Mouse (Mus musculus) limb, embryonic 13.5 days (tissue): Measurements from ENCODE around the gene Aldh1b1. TPM values are rescaled to one million over a fixed set of nuclear protein-coding genes. Genes with fewer than 3 reads are reported as not detected.
A peak's percentile ranks its signal among the peaks of the same experiment; 100 is the strongest.

Source experiments
- ATAC-seq: fragments of 200-750 bp; cut with Nextera tagmentation; 2 replicates; pipeline ENCODE4 v1.8.0; 2017; ENCODE audit warnings: low read depth, moderate number of reproducible peaks, moderate TSS enrichment; ENCODE audit not compliant: low FRiP score
- H3K27ac ChIP-seq: fragments of 300-500 bp; sonication (generic); 2 replicates; pipeline ENCODE4 v1.5.1; 2015; ENCODE audit warnings: inconsistent platforms, mild to moderate bottlenecking, moderate library complexity
- H3K27me3 ChIP-seq: fragments of 300-500 bp; sonication (generic); 2 replicates; pipeline ENCODE4 v1.6.1; 2015; ENCODE audit warnings: mild to moderate bottlenecking, inconsistent platforms
- H3K36me3 ChIP-seq: fragments of 300-500 bp; sonication (generic); 2 replicates; pipeline ENCODE4 v1.6.1; 2015; ENCODE audit warnings: inconsistent platforms, mild to moderate bottlenecking, moderate library complexity
- H3K4me1 ChIP-seq: fragments of 300-500 bp; sonication (generic); 2 replicates; pipeline ENCODE4 v1.6.1; 2015; ENCODE audit warnings: inconsistent platforms
- H3K4me2 ChIP-seq: fragments of 300-500 bp; sonication (generic); replicated peaks from 2 replicates; pipeline ENCODE4 v1.6.1; 2015; ENCODE audit warnings: inconsistent platforms, mild to moderate bottlenecking, moderate library complexity
- H3K4me3 ChIP-seq: fragments of 300-500 bp; sonication (generic); 2 replicates; pipeline ENCODE4 v1.5.1; 2015; ENCODE audit warnings: moderate library complexity, mild to moderate bottlenecking, inconsistent platforms
- H3K9ac ChIP-seq: fragments of 300-500 bp; sonication (generic); 2 replicates; pipeline ENCODE4 v1.6.1; 2015; ENCODE audit warnings: mild to moderate bottlenecking, inconsistent platforms
- H3K9me3 ChIP-seq: fragments of 300-500 bp; sonication (generic); 2 replicates; pipeline ENCODE4 v1.6.1; 2016; ENCODE audit warnings: inconsistent platforms
- WGBS: fragments of 180-500 bp; shearing (Covaris S2); methylation state at CpG from one replicate; pipeline ENCODE4 v1.1.7; 2015; 5-methylcytosine and 5-hydroxymethylcytosine counted together
- polyA plus RNA-seq: library from polyadenylated mRNA; unstranded; fragments of >200 nt; fragmentation: Nextera tagmentation; extraction: Ambion mirVana; gene quantifications from 2 replicates; pipeline ENCODE4 v1.2.1, GENCODE M21; 2015

Gene Aldh1b1
- polyA plus RNA-seq, 1 experiment from 2014 or later = 1.9 TPM

DNA sequence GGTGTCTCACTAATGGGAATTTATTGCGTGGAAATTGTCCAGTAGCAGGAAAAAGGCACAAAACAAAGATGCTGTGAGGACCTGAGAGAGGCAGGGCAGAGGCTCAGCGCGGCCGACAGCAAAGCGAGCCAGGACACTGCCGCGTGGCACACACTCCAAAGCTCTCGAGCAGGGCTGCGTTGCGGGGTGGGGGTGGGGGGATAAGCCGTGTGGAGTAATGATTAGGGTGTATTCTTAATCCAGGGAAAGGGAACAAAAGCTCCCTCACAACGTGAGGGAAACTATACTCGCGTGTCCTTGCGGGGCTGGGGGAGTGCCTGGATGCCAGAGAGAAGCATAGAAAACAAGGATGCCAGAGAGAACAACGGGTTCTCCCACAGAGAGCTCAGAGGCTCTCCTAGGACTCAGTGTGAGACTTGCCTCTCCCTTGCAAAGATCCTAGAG lies 33.7 kb upstream of the Aldh1b1 start:
- WGBS = 2% methylated on average over 16 of the region's 16 CpGs
- Histone ChIP-seq H3K27ac (no peak overlapping the region), H3K9ac (peak overlapping the region; percentile 19; the same call in 1 of the 2 replicates), H3K4me2 (peak overlapping the region; percentile 53), H3K36me3 (no peaks in the 10 kb centered on the region), H3K27me3 (peaks cover 76% of the 10 kb centered on the region), H3K4me3 (peak overlapping the region; percentile 20), H3K9me3 (no peaks in the 10 kb centered on the region), H3K4me1 (peaks cover 51% of the 10 kb centered on the region)
- ATAC-seq = no peak

- WGBS = 4% methylated on average over 14 of the region's 18 CpGs
- Histone ChIP-seq H3K9me3 (no peaks in the 10 kb centered on the region), H3K4me1 (peaks cover 56% of the 10 kb centered on the region), H3K36me3 (no peaks in the 10 kb centered on the region), H3K9ac (peak overlapping the region; percentile 19; the same call in 1 of the 2 replicates), H3K27me3 (peaks cover 80% of the 10 kb centered on the region), H3K4me2 (peak overlapping the region; percentile 53), H3K4me3 (peak overlapping the region; percentile 20), H3K27ac (no peak overlapping the region)
- ATAC-seq = no peak
Measured at GRCm38 (mm10) chr4:45765565-45766201, 33.1 kb upstream of the Aldh1b1 start.

DNA sequence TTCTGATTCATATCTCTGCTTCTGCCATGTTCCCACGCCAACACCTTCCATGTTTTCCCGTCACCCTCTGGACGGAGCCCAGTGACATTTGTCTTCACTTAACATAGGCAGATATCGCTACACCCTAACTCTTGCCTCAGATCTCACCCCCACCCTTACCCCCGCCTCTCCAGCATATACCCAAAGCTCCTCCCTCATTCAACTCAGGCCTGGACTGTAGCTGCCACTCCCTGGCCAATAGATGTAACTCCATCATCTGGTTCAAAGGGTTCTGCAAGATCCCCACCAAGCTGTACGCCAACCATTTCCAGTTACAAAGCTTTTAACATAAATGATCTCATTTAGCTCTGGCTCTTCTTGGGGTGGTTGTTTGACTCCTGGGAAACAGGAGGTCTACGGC lies 32.0 kb upstream of the Aldh1b1 start:
- H3K9me3 ChIP-seq = no peaks in the 10 kb centered on the region
- H3K4me3 ChIP-seq = no peak overlapping the region
- no peak for ATAC-seq
- H3K36me3 ChIP-seq = no peaks in the 10 kb centered on the region
- peaks cover 64% of the 10 kb centered on the region for H3K4me1 ChIP-seq
- no peak overlapping the region for H3K4me2 ChIP-seq
- H3K27ac ChIP-seq = no peak overlapping the region
- 77% methylated on average over 7 of the region's 7 CpGs for WGBS
- peaks cover 86% of the 10 kb centered on the region for H3K27me3 ChIP-seq
- no peak overlapping the region for H3K9ac ChIP-seq

DNA sequence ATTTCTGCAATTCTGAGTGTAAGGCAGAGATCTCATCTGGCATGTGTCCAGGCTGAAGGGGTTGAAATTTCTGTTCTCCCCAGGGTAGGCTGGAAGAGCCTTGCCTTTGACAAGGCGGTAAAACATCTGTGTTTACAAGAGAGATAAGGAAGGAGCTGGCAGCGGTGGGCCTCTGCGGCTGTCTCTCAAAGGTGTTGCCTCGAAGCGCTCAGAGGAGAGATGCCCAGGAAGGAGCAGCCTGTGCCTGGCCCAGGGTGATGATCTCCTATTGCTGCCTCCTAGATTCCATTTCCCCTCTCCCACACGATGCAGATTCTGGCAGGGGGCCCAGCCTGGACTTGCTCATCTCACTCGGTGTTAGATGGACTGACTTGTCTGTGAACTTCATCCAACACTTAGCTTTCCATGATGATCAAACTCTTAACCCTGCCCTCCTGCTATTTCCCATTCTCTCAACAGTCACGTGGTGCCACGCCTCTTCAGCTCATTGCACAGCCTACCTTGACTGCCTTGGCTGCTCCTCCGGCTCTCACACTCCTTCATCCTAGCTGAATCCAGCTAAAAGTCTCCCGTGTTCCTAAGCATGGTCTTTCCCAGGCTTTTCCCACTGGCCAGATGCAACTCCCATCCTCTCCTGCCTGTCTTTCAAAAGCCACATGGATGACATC lies 30.8 kb upstream of the Aldh1b1 start:
- Histone ChIP-seq H3K9me3 (no peaks in the 10 kb centered on the region), H3K4me2 (no peak overlapping the region), H3K27me3 (peaks cover 83% of the 10 kb centered on the region), H3K9ac (no peak overlapping the region), H3K4me3 (no peak overlapping the region), H3K27ac (no peak overlapping the region), H3K4me1 (peaks cover 64% of the 10 kb centered on the region), H3K36me3 (no peaks in the 10 kb centered on the region)
- 40% methylated on average over 11 of the region's 11 CpGs for WGBS
- no peak for ATAC-seq

GRCm38 (mm10) chr4:45769141-45769540 lies 29.7 kb upstream of the Aldh1b1 start:
- Histone ChIP-seq H3K4me1 (peaks cover 52% of the 10 kb centered on the region), H3K4me2 (no peak overlapping the region), H3K9ac (no peak overlapping the region), H3K4me3 (no peak overlapping the region), H3K27ac (no peak overlapping the region), H3K36me3 (no peaks in the 10 kb centered on the region), H3K9me3 (no peaks in the 10 kb centered on the region), H3K27me3 (peaks cover 75% of the 10 kb centered on the region)
- 46% methylated on average over 10 of the region's 10 CpGs for WGBS
- no peak for ATAC-seq

- H3K9ac ChIP-seq = no peak overlapping the region
- H3K27me3 ChIP-seq = peaks cover 66% of the 10 kb centered on the region
- H3K27ac ChIP-seq = no peak overlapping the region
- H3K36me3 ChIP-seq = no peaks in the 10 kb centered on the region
- H3K4me3 ChIP-seq = no peak overlapping the region
- no peaks in the 10 kb centered on the region for H3K9me3 ChIP-seq
- no peak for ATAC-seq
- WGBS = 23% methylated on average over 10 of the region's 10 CpGs
- H3K4me2 ChIP-seq = no peak overlapping the region
- peaks cover 44% of the 10 kb centered on the region for H3K4me1 ChIP-seq
Measured at GRCm38 (mm10) chr4:45769791-45770637, 28.8 kb upstream of the Aldh1b1 start.

- Histone ChIP-seq H3K4me3 (no peak overlapping the region), H3K9me3 (no peaks in the 10 kb centered on the region), H3K4me2 (no peak overlapping the region), H3K27me3 (peaks cover 60% of the 10 kb centered on the region), H3K4me1 (peaks cover 37% of the 10 kb centered on the region), H3K36me3 (no peaks in the 10 kb centered on the region), H3K27ac (no peak overlapping the region), H3K9ac (no peak overlapping the region)
- 25% methylated on average over 4 of the region's 4 CpGs for WGBS
- no peak for ATAC-seq
Measured at GRCm38 (mm10) chr4:45770638-45771033, 28.2 kb upstream of the Aldh1b1 start.

- no peaks in the 10 kb centered on the region for H3K9me3 ChIP-seq
- no peak overlapping the region for H3K27ac ChIP-seq
- no peak for ATAC-seq
- no peak overlapping the region for H3K4me2 ChIP-seq
- H3K4me1 ChIP-seq = peaks cover 32% of the 10 kb centered on the region
- peaks cover 54% of the 10 kb centered on the region for H3K27me3 ChIP-seq
- H3K9ac ChIP-seq = no peak overlapping the region
- H3K36me3 ChIP-seq = no peaks in the 10 kb centered on the region
- 27% methylated on average over 8 of the region's 8 CpGs for WGBS
- H3K4me3 ChIP-seq = no peak overlapping the region
Measured at GRCm38 (mm10) chr4:45771173-45771572, 27.6 kb upstream of the Aldh1b1 start.

DNA sequence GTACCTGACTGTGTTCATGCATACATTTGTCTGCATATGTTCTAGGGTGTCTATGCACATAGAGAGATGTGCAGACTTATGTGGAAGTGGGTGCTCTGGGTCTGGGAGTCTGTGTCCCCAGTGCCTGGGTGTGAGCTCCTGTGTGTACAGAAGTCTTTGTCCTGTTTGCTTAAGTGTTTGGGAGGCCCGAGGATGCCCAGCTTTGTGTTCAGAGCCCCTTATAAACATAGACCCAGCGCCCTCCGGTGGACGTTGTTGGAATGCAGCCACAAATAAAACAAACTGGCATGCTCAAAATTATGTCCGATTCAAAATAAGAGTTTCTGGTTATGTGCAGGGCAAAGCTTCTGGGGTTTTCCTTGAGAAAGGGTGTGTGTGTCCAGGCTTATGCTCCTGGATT lies 27.2 kb upstream of the Aldh1b1 start:
- peak; percentile 53; the same call in 1 of the 2 replicates for ATAC-seq
- no peak overlapping the region for H3K27ac ChIP-seq
- peaks cover 50% of the 10 kb centered on the region for H3K27me3 ChIP-seq
- H3K4me3 ChIP-seq = no peak overlapping the region
- no peaks in the 10 kb centered on the region for H3K9me3 ChIP-seq
- no peaks in the 10 kb centered on the region for H3K36me3 ChIP-seq
- H3K4me1 ChIP-seq = peaks cover 29% of the 10 kb centered on the region
- H3K4me2 ChIP-seq = no peak overlapping the region
- H3K9ac ChIP-seq = no peak overlapping the region
- WGBS = 4% methylated on average over 5 of the region's 5 CpGs

DNA sequence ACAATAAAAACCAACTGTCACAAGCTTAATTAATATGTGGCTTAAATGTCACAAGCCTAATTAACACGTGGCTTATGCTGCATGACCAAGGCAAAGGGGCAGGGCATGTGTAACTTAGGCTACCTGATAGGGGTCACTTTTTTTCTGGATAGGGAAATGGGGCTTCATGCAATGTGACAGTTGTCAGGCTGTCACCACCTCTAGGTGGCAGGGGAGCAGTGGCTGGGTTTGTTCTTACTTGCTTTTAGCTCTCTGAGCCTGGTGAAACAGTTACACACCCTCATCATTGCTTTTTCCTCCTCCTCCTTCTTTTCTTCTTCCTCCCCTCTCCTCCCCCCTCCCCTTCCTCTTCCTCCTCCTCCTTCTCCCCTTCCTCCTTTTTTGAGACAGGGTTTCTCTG lies 15.2 kb upstream of the Aldh1b1 start:
- ATAC-seq = no peak
- no peaks in the 10 kb centered on the region for H3K36me3 ChIP-seq
- no peaks in the 10 kb centered on the region for H3K9me3 ChIP-seq
- 0 out of 2 replicates have a peak, but pooled peaks cover 3% of the 10 kb centered on the region for H3K4me1 ChIP-seq
- H3K27ac ChIP-seq = no peak overlapping the region
- no peak overlapping the region for H3K9ac ChIP-seq
- WGBS = 47% methylated on average over 1 of the region's 1 CpGs
- H3K4me3 ChIP-seq = no peak overlapping the region
- H3K27me3 ChIP-seq = peaks cover 39% of the 10 kb centered on the region
- H3K4me2 ChIP-seq = no peak overlapping the region

DNA sequence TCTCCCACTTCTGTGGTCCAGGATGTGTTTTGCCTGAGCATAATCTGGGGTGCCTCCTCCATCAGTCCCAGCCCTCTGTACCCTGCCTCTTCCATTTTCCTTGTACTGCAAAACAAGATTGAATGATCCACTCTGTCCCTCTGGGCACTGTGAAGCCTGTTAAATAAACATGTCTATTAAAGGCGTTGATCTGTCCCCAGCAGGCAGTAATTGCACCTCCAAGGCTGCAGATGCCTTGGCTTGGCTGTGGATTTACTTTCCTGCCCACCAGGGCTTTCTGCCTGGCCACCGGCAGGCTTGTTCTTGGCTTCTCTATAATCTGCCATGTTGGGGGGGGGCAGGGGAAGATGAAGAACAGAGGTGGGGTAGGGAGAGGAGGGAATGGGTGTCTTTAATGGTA lies 12.9 kb upstream of the Aldh1b1 start:
- no peaks in the 10 kb centered on the region for H3K36me3 ChIP-seq
- H3K4me2 ChIP-seq = no peak overlapping the region
- H3K9me3 ChIP-seq = no peaks in the 10 kb centered on the region
- no peak overlapping the region for H3K4me3 ChIP-seq
- no peak overlapping the region for H3K27ac ChIP-seq
- H3K9ac ChIP-seq = no peak overlapping the region
- peaks cover 40% of the 10 kb centered on the region for H3K27me3 ChIP-seq
- WGBS = 15% methylated on average over 2 of the region's 2 CpGs
- H3K4me1 ChIP-seq = 0 out of 2 replicates have a peak, but pooled peaks cover 3% of the 10 kb centered on the region
- ATAC-seq = no peak

GRCm38 (mm10) chr4:45786674-45787073 lies 12.1 kb upstream of the Aldh1b1 start:
- H3K4me3 ChIP-seq = no peak overlapping the region
- no peaks in the 10 kb centered on the region for H3K36me3 ChIP-seq
- no peaks in the 10 kb centered on the region for H3K9me3 ChIP-seq
- no peak overlapping the region for H3K27ac ChIP-seq
- no peak overlapping the region for H3K4me2 ChIP-seq
- WGBS = 46% methylated on average over 4 of the region's 4 CpGs
- H3K27me3 ChIP-seq = peaks cover 40% of the 10 kb centered on the region
- H3K4me1 ChIP-seq = 0 out of 2 replicates have a peak, but pooled peaks cover 3% of the 10 kb centered on the region
- no peak for ATAC-seq
- H3K9ac ChIP-seq = no peak overlapping the region
